Mouse (Mus musculus) embryo, embryonic 10 days (tissue): ENCODE measurements around the gene Il27ra.
"Not testable (repeated sequence)": the region's sequence is repeated elsewhere in the genome, so short reads cannot be mapped to it uniquely, and the experiment has no call there.

ENCODE experiments used
- DNase-seq: peaks from one replicate; pipeline ENCODE4 v3.0.0-alpha.2; 2015; ENCODE audit warnings: low spot score

Il27ra gene

DNA sequence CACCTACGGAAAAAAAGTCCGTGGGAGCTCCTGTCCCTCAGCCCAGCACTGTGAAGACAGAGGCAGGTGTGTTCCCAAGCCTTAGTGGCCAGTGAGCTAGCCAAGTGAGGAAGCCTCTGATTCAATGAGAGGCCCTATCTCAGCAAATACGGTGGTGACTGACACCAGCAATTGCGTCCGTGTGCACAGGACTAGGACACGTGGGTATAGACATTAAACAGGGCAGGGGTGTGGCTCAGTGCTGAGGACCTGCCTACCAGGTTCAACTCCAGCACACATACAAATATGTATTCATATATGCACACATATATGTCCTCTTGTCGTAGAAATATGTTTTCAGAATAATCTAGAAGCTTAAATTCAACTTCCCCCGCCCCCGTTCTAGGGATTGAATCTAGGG is 22.7 kb downstream of the Il27ra start:
- no peak for DNase-seq

DNA sequence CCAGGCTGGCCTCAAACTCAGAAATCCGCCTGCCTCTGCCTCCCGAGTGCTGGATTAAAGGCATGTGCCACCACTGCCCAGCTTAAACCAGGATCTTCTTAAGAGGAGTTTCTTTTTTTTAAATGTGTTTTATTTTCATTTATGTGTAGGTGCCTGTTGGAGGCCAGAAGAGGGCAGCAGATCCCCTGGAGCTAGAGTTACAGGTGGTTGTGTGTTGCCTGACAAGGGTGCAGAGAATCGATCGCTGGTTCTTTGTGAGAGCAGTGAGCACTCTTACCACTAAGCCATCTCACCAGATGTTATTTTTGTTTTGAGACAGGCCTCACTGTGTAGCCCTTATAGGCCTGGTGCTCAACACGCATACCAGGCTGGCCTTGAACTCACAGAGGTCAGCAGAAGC is 26.6 kb downstream of the Il27ra start:
- no peak for DNase-seq

DNA sequence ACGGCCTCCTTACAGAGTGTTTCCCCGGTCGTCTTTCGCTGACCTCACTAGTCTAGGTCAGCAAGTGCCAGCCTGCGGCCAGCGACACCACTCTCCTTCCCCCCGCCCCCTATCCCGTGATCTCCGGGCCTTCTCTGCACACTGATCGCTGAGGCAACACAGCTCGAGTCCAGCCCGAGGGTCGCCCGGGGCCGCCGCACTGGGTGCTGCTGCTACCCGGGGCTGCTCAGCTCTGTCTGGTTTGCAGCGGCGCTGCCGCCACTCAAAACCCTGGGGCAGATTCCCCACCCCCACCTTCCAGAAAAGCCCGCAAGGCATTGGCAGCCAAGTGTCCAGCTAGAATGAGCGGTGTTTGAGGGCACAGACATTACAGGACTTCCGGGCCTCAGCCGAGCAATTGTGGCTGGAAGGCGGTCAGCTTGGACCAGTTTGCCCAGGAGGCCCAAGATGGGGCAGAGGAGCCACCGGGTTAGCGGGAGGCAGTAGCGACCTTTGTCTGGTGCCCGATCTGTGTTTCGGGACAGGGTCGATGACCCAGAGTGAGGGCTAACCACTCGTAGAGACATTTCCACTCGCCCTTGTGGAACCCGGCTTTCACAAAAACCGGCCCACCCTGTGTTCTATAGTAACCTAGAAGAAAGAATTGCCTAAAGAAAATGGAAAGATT is 29.8 kb downstream of the Il27ra start:
- peak; percentile 80 for DNase-seq

DNA sequence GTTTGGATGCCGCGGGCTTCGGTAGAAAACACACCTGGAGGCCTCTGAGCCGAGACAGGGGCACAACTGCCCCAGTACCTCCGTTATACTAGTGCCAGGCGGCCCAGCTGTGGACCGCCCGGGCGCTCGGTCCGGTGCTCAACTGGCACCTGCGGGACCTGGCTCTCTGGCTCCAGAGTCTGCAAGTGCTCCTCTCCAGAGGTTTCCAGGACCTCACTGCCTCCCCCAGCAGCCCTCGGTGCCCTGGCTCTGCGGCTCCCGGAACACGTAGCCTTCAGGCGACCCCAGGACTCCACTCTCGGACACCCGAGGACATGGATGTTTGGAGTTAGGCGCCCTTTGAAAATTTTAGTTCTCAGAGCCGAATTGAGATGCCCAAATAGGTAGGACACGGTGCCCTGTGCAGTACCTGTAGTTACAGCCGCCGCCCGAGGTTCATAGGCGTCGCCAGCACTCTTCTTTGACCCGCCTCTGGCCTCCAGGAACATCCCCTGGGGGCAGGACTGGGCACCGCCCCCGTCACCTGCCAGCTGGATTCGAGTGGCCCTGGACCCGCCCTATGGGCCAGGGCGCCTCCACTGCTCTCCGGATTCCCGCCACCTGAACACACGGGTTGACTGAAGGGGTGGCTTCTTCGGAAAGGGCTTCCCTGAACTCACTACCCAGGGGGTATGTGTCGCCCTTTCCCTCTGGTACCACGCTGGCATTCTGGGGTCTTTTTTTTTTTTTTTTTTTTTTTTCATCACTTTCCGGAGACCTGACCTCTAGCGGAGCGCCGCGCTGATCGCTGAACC is 30.5 kb downstream of the Il27ra start, which contains the start of gene 2210011C24Rik:
Gene 2210011C24Rik (minus strand): TSS at position 467 of the 794 bp plus-strand sequence.
- no peak for DNase-seq

DNA sequence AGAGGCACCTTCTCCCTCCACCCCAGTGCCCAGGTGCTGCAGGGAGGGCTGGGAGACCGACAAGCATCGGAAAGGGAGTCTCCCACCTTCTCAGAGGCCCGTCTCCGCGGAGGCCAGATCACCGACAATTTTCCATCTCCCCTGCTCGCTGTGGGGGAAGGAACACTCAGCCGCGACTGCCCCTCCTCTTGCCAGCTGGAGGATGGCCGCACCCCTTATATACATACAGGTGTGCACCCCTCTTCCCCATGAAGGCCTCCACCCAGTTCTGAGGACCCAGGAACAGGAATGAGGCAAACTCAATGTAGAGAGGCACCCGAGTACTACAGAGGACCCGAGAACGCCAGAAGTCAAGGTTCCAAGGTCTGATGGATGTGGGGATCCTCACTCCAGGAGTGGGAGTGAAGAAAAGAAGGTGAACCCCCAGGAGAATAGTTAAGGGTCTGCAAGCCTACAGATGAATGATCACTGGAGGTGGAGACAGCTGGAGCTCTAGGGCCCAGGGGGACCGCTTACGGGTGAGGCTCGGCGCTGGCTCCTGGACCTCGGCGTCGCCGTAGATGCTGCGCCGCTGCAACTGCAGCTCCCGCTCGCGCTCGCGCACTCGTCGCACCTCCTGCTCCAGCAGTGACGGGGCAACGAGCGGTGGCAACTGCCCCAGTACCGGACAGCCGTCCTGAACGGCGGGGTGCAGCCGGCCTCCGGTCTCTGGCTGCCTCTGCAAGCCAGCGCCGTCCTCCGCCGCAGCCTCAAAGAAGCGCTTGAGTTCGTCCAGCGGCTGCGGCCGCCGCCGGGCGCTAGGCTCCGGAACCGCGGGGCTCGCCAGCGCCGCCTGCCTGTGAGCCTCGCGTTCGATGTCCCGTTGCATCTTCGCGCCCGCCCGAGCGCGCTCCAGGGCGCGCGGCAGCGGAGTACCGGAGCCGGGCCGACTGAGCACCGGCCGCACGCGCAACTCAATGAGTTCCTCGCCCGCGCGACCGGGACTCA is 31.5 kb downstream of the Il27ra start:
- DNase-seq, result peak; percentile 77

DNA sequence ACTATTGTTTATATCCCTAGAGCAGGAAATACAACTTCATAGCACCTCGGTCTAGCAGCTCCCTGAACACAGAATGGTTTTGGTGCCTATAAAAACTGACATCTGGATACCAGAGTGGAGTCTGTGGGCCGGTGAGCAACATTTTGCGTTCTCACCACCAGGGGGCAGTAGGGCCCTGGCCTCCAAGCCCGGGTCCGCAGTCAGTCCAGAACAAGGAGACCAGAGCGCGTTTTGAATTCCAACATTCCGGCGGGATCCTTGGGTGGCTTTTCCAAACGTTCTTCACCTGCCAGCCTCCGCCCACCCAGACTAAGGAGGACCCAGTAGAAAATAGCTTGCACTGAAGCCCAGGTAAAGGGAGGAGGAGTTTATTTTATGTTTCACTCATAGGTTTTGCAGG is 32.5 kb downstream of the Il27ra start:
- peak; percentile 92 for DNase-seq

DNA sequence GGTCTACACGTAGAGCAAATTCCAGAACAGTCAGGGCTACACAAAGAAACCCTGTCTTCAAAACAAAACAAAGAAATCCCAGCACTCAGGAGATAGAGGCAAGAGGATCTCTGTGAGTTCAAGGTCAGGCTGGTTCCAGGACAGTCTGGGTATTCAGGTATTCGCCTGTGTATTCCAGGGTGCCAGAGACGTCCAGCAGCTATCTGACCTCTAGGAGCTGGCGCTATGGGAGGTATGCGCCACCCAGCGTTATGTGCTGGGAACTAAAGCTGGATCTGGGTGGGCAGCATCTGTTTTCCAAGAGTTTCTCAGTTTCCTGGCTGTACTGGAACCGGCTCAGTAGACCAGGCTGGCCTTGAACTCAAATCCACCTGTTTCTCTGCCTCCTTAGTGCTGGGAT is 34.0 kb downstream of the Il27ra start:
- peak; percentile 73 for DNase-seq

DNA sequence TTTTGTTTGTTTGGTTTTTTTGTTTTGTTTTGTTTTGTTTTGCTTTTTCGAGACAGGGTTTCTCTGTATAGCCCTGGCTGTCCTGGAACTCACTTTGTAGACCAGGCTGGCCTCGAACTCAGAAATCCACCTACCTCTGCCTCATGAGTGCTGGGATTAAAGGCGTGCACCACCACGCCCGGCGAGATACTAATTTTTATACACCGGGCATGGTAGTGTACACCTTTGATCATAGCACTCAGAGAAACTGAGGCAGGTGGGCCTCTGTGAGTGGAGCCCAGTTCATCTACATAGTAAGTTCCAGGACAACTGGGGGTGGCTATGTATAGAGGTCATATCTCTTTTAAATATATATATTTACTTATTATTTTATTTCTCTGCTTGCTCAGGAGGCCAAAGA is 36.9 kb downstream of the Il27ra start:
- not testable (repeated sequence) for DNase-seq

DNA sequence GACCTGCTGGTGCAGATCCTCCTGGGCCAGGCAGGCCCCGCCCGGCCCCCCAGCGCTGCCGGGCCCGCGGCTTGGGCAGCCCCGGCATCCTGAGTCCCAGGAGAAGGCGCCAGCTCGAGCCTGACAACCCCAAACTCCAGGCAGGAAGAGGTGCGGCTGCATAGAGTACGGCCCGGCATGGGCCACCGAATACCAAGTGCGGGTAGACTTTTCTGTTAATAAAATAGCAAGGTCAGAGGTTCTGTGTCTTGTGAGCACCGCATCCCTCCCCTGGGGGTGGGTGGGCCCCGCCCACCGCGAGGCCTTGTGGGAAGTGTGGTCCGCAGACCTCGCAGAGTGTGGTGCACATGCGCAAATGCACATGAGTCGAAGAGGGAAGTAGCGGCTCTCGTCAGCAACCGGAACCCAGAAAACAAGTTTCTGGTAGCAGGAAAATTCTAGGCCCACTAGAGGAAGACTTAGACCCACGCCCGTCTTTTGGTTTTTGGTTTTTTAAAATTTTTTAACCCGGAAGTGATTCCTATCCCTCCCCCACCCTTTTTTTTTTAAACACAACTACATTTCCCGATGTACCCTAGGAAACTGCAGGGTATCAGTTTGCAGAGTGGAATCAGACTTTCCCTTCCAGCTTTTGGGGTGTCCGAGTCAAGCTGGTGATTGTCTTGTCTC is 37.7 kb downstream of the Il27ra start:
- DNase-seq, result peak; percentile 94

DNA sequence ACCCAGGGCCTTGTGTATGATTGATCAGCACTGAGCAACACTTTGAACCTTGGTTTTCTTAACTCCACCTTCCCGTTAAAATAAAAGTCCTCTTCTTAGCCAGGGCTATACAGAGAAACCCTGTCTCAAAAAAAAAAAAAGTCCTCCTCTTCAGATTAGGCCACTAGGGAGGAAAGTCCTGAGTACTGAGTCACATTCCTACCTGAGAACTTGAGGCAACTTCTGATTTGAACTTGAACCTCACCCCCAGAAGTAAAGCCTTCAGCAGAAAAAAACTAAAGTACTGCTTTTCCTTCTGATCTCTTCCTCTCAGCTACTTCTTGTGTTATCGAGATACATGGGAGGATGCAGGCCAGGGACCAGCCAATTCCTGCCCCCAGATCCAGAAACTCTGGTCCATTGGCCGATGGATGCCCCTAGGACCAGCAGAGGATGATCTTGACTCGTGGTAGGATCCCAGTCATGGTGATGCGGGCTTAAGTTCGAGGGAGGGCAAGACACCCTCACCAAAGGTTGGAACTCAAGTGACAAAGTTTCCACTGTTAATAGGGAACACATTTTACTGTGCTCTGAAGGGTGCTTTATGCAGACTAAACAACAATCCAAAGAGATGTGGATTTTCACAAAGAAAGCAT is 38.7 kb downstream of the Il27ra start:
- no peak for DNase-seq

DNA sequence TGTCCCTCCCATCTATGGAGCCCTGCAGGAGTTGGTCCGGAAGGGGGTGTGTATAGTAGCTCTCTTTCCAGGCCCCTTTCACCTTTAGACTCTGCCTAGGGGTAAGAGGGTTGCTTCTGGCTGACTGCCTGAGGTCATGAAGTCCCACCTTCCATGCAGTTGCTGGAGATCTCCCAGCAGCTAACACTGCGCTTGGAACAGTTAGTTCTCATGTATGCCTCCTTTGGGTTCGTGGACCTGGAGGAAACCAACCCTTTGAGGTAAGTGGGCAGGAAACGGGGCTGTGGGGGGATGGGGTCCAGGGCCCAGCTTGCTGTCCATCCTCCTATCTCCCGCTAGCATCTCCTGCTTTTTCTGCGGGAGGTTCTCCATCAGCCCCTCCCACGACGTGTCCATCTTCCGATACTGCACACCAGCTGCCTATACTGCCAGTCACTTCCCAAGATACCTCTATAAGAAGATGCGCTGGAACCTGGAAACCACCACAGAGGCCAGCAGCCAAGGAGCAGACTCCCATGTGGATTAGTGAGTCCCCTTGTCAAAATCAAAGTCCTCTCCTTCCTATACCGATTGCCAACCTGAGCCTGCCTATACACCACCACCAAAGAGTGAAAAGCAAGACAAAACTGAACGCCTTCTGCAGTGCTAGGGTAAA is 39.3 kb downstream of the Il27ra start:
- no peak for DNase-seq

DNA sequence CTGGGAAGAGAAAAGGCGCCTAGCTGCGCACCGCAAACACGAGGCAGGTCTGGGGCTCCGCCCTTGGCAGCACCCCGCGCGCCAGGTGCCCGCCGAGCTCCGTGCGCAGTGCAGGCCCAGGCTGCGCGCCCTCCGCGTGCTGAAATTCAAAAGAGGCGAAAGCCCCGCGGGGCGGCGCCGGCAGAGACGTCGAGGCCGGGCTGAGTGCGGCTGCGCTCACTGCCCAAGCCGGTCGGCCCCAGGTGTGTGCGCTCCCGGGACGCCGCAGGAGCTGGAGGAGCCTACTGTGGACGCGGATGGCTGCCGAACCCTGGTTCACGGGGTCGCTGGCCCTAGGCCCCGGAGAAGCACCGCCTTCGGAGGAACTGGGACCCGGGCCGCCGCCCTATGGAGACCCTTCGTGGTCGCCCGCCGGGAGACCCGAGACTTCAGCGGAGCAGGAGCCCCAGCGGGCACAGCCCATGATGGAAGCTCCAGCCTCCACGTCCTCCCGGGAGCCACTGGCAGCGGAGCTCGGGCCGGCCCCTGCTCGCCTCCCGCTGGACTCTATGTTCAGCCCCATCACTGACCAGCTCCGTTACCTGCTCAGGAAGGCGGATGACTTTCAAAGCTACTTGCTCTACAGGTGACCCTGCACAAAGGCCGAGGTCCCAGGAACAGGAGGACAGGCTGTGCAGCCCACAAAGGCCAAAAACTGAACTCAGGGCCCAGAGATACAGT is 40.9 kb downstream of the Il27ra start, which contains the start of gene 1700067K01Rik:
Gene 1700067K01Rik (plus strand): TSS at position 222 of the 720 bp plus-strand sequence.
- DNase-seq, result no peak

DNA sequence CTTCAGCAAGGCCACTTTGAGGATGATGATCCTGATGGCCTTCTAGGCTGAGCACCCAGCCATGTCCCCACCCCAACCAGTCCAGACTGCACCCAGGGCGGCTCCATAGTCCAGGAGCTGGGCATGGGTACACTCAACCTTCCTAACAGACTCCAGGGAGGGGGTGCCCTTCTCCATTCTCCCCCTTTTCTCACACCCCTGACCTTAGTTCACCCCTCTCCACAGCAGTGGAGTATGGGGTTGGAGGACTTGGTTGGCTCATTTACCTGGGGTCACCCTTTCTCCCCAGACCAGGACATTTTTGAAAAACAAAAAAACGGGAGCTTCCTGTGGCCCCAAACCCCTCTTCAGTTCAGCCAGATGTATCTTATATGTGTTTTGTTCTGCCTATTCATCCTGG is 42.6 kb downstream of the Il27ra start:
- no peak for DNase-seq

DNA sequence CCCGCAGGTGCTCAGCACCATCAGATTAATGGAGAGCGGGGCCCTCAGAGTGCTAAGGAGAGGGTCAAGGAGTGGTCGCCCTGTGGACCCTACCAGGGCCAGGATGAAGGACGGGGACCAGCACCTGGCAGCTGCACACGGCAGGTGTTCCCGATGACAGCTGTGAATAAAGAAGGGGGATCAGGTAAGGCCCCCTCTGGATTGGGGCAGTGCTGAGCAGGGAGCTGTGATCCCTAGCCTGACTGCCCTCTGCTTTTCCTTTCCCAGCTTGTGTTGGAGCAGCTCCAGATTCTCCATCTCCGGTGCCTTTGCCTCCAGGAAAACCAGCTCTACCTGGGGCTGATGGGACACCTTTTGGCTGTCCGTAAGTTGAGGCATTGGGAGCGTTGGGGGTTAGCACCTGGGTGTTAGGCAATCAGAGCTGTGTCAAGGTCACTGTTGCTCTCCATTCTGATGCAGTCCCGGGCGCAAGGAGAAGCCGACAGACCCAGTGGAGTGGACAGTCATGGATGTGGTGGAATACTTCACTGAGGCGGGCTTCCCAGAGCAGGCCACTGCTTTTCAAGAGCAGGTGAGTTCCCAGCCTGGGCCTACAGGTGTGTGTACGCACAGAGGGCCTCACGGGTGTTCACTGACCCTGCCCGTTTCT is 43.2 kb downstream of the Il27ra start:
- DNase-seq, result no peak

DNA sequence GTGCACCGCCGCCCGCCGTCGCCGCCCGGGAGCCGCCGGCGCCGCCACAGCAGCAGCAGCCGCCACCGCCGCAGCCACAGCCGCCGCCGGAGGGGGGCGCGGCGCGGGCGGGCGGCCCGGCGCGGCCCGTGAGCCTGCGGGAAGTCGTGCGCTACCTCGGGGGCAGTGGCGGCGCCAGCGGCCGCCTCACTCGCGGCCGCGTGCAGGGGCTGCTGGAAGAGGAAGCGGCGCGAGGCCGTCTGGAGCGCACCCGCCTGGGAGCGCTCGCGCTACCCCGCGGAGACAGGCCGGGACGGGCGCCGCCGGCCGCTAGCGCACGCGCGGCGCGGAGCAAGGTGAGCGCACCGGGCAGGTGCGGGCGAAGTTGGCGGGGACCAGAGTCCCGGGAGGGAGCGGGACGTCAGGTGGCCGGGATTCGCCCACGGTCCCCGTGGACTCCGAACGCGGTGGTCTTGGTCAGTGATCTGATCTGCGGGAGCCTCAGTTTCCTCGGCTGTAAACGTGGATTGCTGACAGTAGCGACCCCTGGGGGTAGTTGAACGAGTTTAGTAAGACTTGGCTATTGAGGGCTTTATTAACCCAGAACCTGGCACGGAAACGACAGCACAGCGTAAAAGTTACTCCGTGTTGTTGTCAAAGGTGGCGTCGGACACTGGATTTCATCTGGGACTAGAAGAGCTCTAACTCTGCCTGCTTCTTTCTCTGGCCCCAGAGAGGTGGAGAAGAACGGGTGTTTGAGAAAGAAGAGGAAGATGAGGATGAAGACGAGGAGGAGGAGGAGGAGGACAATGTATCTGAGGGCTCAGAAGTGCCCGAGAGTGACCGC is 43.9 kb downstream of the Il27ra start:
- peak; percentile 87 for DNase-seq

DNA sequence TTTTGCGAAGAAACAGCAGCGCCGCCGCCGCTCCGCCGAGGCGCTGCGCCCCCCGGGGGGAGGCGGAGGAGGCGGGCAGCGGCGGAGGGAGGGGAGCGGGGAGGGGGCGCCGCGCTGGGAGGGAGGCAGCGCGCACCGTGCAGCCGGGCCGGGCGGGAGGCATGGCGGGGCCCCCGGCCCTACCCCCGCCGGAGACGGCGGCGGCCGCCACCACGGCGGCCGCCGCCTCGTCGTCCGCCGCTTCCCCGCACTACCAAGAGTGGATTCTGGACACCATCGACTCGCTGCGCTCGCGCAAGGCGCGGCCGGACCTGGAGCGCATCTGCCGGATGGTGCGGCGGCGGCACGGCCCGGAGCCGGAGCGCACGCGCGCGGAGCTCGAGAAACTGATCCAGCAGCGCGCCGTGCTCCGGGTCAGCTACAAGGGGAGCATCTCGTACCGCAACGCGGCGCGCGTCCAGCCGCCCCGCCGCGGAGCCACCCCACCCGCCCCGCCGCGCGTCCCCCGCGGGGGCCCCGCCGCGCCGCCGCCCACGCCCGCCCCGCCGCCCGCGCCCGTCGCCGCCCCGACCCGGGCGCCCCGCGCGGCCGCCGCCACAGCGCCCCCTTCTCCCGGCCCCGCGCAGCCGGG is 44.8 kb downstream of the Il27ra start, which contains the start of gene Samd1:
Gene Samd1 (plus strand): TSS at position 162 of the 631 bp plus-strand sequence.
- peak; percentile 71 for DNase-seq

DNA sequence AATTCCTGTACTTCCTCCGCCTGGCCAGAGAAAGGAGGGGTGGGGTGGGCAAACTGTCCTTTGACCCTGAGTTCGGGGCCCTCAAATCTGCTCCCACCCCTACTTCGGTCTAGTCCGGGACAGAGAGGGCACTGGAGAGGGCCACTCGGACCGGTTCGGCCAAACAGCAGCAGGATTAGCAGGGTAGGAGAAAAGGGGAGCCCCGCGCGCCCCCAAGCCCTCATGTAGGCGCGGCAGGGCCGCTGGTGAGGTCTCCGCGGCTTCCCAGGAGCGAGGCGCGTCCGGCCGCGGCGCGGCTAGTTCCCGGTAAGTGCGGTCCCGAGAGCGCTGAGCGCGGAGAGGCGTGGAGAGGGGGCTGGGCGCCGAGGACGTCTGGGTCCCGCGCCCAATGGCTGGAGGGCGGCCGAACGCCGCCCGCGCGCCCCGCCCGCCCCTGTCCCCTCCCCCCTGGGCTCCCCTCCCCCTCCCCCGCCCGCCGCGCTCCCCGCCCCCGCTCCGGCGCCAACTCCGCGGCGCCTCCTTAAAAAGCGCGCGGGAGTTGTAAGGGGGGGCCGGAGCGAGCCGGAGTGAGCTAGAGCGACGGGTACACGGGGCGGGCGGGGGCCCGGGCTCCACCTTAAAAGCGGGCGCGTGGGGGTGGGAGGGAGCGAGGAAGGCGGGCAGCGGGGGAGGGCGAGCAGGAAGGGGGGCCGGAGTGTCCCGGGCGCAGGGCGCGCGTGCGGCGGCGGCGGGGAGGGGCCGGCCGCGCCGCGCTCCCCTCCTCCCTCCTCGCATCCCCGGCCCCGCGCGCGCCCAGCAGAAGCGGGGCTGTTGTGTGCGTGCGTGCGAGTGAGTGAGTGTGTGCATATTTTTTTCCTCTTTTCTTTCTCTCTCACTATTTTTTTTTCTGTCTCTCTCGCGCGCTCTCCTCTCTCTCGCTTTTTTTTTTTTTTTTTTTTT is 45.6 kb downstream of the Il27ra start:
- DNase-seq, result peak; percentile 82
